Mouse (Mus musculus): ENCODE measurements around the gene Batf. TPM values are rescaled to one million over a fixed set of nuclear protein-coding genes. Genes with fewer than 3 reads are reported as not detected.

The Batf gene
- polyA plus RNA-seq, 1 experiment from 2014 or later, result 4.1 TPM

GRCm38 (mm10) chr12:85736203-85736602 is 49.7 kb downstream of the Batf start:
- H3K4me1 ChIP-seq, result no peaks in the 10 kb centered on the region
- no peaks in the 10 kb centered on the region for H3K9me3 ChIP-seq
- no peak overlapping the region for H3K9ac ChIP-seq
- H3K27me3 ChIP-seq, result no peaks in the 10 kb centered on the region
- no peak overlapping the region for H3K4me3 ChIP-seq
- no peaks in the 10 kb centered on the region for H3K36me3 ChIP-seq
- ATAC-seq (ENCODE audit: insufficient number of reproducible peaks, low FRiP score, low TSS enrichment, low read depth), result no peak
- no peak overlapping the region for H3K4me2 ChIP-seq
- WGBS, result 83% methylated on average over 2 of the region's 2 CpGs
- no peak overlapping the region for H3K27ac ChIP-seq

- Histone ChIP-seq H3K9ac (no peak overlapping the region), H3K9me3 (no peaks in the 10 kb centered on the region), H3K4me3 (no peak overlapping the region), H3K27me3 (no peaks in the 10 kb centered on the region), H3K27ac (no peak overlapping the region), H3K36me3 (no peaks in the 10 kb centered on the region), H3K4me2 (no peak overlapping the region), H3K4me1 (no peaks in the 10 kb centered on the region)
- no peak for ATAC-seq (ENCODE audit: insufficient number of reproducible peaks, low FRiP score, low TSS enrichment, low read depth)
- WGBS, result 79% methylated on average over 3 of the region's 3 CpGs
Measured at GRCm38 (mm10) chr12:85736960-85737359, 50.5 kb downstream of the Batf start.

GRCm38 (mm10) chr12:85745827-85746695 is 59.6 kb downstream of the Batf start, which contains the start of gene Flvcr2:
Gene Flvcr2 (plus strand): TSS chr12:85746539.
- ATAC-seq (ENCODE audit: insufficient number of reproducible peaks, low FRiP score, low TSS enrichment, low read depth), result peak; percentile 87
- WGBS, result 1% methylated on average over 50 of the region's 51 CpGs
- Histone ChIP-seq H3K9ac (0 out of 2 replicates have a peak within 1 kb of the TSS, but pooled peaks have one; percentile 28), H3K27ac (peak within 1 kb of the TSS; percentile 78), H3K4me2 (peak within 1 kb of the TSS; percentile 98), H3K9me3 (no peaks in the 10 kb centered on the region), H3K27me3 (no peaks in the 10 kb centered on the region), H3K36me3 (no peaks in the 10 kb centered on the region), H3K4me1 (peaks cover 8% of the 10 kb centered on the region), H3K4me3 (peak within 1 kb of the TSS; percentile 56)

DNA sequence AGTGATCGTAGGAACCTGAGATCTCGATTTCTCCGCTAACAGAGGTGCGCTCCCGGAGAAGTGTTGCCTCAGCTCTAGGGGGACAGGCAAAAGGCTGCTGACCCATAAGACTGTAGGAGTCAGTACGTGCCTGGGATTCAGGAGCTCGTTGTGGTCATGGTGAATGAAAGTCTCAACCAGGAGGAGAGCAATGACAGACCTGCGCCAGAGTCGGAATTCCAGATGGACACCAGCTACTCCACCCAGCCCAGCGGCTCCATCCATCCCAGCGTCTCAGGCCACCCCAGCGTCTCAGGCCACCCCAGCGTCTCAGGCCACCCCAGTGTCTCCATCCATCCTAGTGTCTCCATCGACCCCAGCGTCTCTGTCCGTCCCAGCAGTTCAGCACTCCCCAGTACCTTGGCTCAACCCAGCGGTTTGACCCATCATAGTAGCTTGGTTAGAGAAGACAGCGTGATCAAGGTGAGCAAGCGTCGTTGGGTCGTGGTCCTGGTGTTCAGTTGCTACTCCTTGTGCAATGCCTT is 60.3 kb downstream of the Batf start:
- 0 out of 2 replicates have a peak, but pooled peaks have one; percentile 11 for ATAC-seq (ENCODE audit: insufficient number of reproducible peaks, low FRiP score, low TSS enrichment, low read depth)
- Histone ChIP-seq H3K4me1 (peaks cover 8% of the 10 kb centered on the region), H3K27me3 (no peaks in the 10 kb centered on the region), H3K9ac (0 out of 2 replicates have a peak overlapping the region, but pooled peaks have one; percentile 11), H3K27ac (no peak overlapping the region), H3K9me3 (no peaks in the 10 kb centered on the region), H3K4me2 (peak overlapping the region; percentile 98), H3K4me3 (peak overlapping the region; percentile 56), H3K36me3 (no peaks in the 10 kb centered on the region)
- WGBS, result 17% methylated on average over 21 of the region's 21 CpGs

- H3K4me3 ChIP-seq, result no peak overlapping the region
- H3K27me3 ChIP-seq, result no peaks in the 10 kb centered on the region
- WGBS, result 87% methylated on average over 10 of the region's 10 CpGs
Measured at GRCm38 (mm10) chr12:85747343-85747742, 60.9 kb downstream of the Batf start.

DNA sequence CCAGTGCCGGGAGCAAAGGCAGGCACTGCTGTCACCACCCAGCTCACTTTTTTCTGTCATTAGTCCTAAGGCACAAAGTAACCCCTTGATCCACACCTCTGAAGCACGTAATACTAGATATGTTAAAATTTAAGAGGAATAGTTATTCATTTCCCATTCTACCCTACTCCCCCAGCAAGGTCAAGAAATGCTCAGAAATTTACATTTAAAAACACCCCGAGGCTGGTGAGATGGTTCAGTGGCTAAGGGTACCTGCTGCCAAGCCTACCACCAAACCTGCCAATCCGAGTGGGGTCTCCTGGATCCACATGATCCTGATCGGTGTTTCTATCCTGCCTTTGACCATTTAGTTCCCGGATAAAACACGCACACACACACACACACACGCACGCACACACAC is 63.4 kb downstream of the Batf start:
- WGBS, result 80% methylated on average over 9 of the region's 9 CpGs
- no peak for ATAC-seq (ENCODE audit: insufficient number of reproducible peaks, low FRiP score, low TSS enrichment, low read depth)
- H3K36me3 ChIP-seq, result no peaks in the 10 kb centered on the region
- no peak overlapping the region for H3K27ac ChIP-seq
- H3K27me3 ChIP-seq, result no peaks in the 10 kb centered on the region
- peaks cover 8% of the 10 kb centered on the region for H3K4me1 ChIP-seq
- no peak overlapping the region for H3K9ac ChIP-seq
- H3K9me3 ChIP-seq, result no peaks in the 10 kb centered on the region
- no peak overlapping the region for H3K4me2 ChIP-seq
- H3K4me3 ChIP-seq, result no peak overlapping the region

More at GRCm38 (mm10) chr12:85747343-85747742, 60.9 kb downstream of the Batf start:
- Histone ChIP-seq H3K27ac (no peak overlapping the region), H3K36me3 (no peaks in the 10 kb centered on the region), H3K9ac (no peak overlapping the region), H3K9me3 (no peaks in the 10 kb centered on the region), H3K4me1 (peaks cover 8% of the 10 kb centered on the region), H3K4me2 (no peak overlapping the region)
- ATAC-seq (ENCODE audit: insufficient number of reproducible peaks, low FRiP score, low TSS enrichment, low read depth), result no peak

DNA sequence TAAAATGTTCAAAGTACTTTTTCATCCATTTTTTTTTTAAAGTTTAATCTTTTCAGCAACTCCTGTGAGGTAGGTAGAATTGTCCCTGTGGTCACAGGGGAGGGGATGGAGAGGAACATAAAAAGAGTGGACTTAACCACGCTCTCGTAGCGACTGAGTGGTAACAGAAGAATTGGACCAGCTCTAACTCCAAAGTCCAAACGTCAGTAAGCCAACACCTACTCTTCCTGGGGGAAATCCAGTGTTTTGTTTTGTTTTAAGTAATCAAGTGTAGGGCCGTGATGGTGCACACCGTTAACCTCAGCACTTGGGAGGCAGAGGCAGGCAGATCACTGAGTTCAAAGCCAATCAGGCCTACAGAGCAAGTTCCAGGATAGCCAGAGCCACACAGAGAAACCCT is 65.6 kb downstream of the Batf start:
- no peak overlapping the region for H3K4me2 ChIP-seq
- H3K27ac ChIP-seq, result no peak overlapping the region
- no peak overlapping the region for H3K4me3 ChIP-seq
- H3K4me1 ChIP-seq, result 0 out of 2 replicates have a peak, but pooled peaks cover under 1% of the 10 kb centered on the region
- 82% methylated on average over 6 of the region's 6 CpGs for WGBS
- no peaks in the 10 kb centered on the region for H3K27me3 ChIP-seq
- no peaks in the 10 kb centered on the region for H3K36me3 ChIP-seq
- no peak overlapping the region for H3K9ac ChIP-seq
- H3K9me3 ChIP-seq, result no peaks in the 10 kb centered on the region
- ATAC-seq (ENCODE audit: insufficient number of reproducible peaks, low FRiP score, low TSS enrichment, low read depth), result no peak

DNA sequence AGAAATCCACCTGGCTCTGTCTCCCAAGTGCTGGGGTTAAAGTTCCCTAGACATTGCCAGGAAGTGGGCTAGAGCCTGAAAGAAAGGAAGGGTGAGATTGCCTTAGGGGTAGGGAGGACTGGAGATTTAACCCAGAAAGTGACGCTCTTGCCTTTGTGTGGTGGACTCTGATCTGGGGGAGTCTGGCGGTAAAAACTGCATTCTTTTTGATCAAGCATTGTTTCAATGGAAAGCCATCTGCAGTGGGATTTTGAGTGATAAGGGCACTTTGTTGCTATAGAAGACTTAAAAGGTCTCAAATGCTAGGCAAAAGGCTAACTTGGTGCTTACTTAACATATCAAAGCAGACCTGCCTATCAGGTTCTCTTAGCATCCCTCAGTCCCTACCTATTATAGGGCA is 66.8 kb downstream of the Batf start:
- no peak for ATAC-seq (ENCODE audit: insufficient number of reproducible peaks, low FRiP score, low TSS enrichment, low read depth)
- Histone ChIP-seq H3K4me2 (no peak overlapping the region), H3K4me1 (no peaks in the 10 kb centered on the region), H3K9me3 (no peaks in the 10 kb centered on the region), H3K9ac (no peak overlapping the region), H3K27me3 (no peaks in the 10 kb centered on the region), H3K36me3 (no peaks in the 10 kb centered on the region), H3K4me3 (no peak overlapping the region), H3K27ac (no peak overlapping the region)
- 53% methylated on average over 2 of the region's 2 CpGs for WGBS

DNA sequence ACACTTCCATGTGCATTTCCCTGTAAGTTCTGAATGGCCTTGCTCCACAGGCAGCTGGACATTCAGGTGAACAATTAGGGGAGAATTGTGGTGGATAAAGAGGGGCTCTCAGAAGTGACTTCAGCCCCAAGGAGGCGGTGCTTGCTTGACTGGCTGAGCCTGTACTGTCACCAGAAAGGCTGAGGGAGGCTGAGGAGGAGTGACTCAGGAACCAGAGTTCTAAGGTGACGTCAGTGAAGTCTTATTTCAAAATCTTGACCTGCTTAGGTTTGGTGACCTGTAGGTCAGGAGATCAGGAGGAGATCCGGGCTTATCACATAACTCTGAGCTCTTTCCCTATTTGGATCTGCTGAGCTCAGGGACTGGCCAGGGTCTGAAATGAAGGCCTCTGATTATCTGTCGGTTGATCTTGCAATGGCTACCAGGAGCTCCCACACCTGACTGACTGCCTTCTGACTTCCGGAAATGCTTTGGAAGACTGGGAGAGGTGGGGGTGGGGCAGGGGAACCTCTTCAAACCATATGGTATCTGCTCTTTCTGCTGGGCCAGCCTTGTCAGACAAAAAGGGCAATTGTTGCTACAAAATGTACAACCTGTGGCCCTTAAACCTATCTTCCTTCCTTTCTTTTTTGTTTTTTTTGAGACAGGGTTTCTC is 68.3 kb downstream of the Batf start:
- Histone ChIP-seq H3K27me3 (no peaks in the 10 kb centered on the region), H3K4me1 (no peaks in the 10 kb centered on the region), H3K4me3 (no peak overlapping the region), H3K9ac (no peak overlapping the region), H3K9me3 (no peaks in the 10 kb centered on the region), H3K36me3 (no peaks in the 10 kb centered on the region), H3K4me2 (no peak overlapping the region), H3K27ac (no peak overlapping the region)
- ATAC-seq (ENCODE audit: insufficient number of reproducible peaks, low FRiP score, low TSS enrichment, low read depth), result no peak
- 65% methylated on average over 5 of the region's 5 CpGs for WGBS

GRCm38 (mm10) chr12:85756455-85756854 is 70.0 kb downstream of the Batf start:
- Histone ChIP-seq H3K4me2 (no peak overlapping the region), H3K36me3 (no peaks in the 10 kb centered on the region), H3K27ac (no peak overlapping the region), H3K9ac (no peak overlapping the region), H3K4me3 (no peak overlapping the region), H3K27me3 (no peaks in the 10 kb centered on the region), H3K9me3 (no peaks in the 10 kb centered on the region), H3K4me1 (no peaks in the 10 kb centered on the region)
- no peak for ATAC-seq (ENCODE audit: insufficient number of reproducible peaks, low FRiP score, low TSS enrichment, low read depth)
- WGBS, result 71% methylated on average over 3 of the region's 3 CpGs

DNA sequence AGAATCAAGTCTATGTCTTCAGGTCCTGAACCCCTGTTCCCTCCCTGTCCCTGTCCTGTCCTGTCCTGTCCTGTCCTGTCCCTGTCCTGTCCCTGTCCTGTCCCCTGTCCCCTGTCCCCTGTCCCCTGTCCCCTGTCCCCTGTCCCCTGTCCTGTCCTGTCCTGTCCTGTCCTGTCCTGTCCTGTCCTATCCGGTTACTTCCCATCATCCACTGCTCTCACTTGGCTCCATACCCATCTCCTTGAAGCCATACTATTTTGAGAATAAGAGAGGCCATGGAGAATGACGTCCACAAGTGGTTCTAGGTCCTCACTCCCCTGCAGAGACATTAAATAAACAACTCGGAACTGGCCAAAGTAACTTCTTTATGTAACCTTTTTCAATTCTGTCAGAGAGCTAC is 70.6 kb downstream of the Batf start:
- Histone ChIP-seq H3K4me2 (no peak overlapping the region), H3K9ac (no peak overlapping the region), H3K27ac (no peak overlapping the region), H3K4me1 (no peaks in the 10 kb centered on the region), H3K36me3 (no peaks in the 10 kb centered on the region), H3K9me3 (no peaks in the 10 kb centered on the region), H3K4me3 (no peak overlapping the region), H3K27me3 (no peaks in the 10 kb centered on the region)
- ATAC-seq (ENCODE audit: insufficient number of reproducible peaks, low FRiP score, low TSS enrichment, low read depth), result no peak
- 71% methylated on average over 3 of the region's 3 CpGs for WGBS
